Mouse (Mus musculus): ENCODE measurements around the gene Myo1e. TPM values are rescaled to one million over a fixed set of nuclear protein-coding genes. Genes with fewer than 3 reads are reported as not detected.
A peak's percentile ranks its signal among the peaks of the same experiment; 100 is the strongest.

Gene Myo1e
- polyA plus RNA-seq, 1 experiment from 2014 or later = 5.1 TPM

- Histone ChIP-seq H3K9me3 (replicated peaks; ENCODE audit: control insufficient read depth, low read length) (no peaks in the 10 kb centered on the region), H3K27ac (ENCODE audit: low read length) (no peak overlapping the region), H3K36me3 (ENCODE audit: control insufficient read depth, insufficient read depth) (no peaks in the 10 kb centered on the region), H3K9ac (ENCODE audit: low read depth, low read length) (no peak overlapping the region), H3K4me1 (ENCODE audit: control insufficient read depth, low read depth, low read length) (no peaks in the 10 kb centered on the region), H3K27me3 (ENCODE audit: control insufficient read depth, insufficient read depth, low read depth, low read length) (no peaks in the 10 kb centered on the region), H3K4me3 (ENCODE audit: low read depth, low read length) (no peak overlapping the region), H3K4me2 (ENCODE audit: low read depth, low read length) (no peak overlapping the region)
- ATAC-seq (ENCODE audit: low read depth) = no peak
- WGBS (ENCODE audit: insufficient replicate concordance) = 65% methylated on average over 11 of the region's 11 CpGs
Measured at GRCm38 (mm10) chr9:70194622-70195021, 12.5 kb upstream of the Myo1e start.

- H3K9me3 ChIP-seq (replicated peaks; ENCODE audit: control insufficient read depth, low read length) = no peaks in the 10 kb centered on the region
- no peak for ATAC-seq (ENCODE audit: low read depth)
- H3K36me3 ChIP-seq (ENCODE audit: control insufficient read depth, insufficient read depth) = no peaks in the 10 kb centered on the region
- H3K4me2 ChIP-seq (ENCODE audit: low read depth, low read length) = no peak overlapping the region
- H3K27me3 ChIP-seq (ENCODE audit: control insufficient read depth, insufficient read depth, low read depth, low read length) = no peaks in the 10 kb centered on the region
- no peak overlapping the region for H3K9ac ChIP-seq (ENCODE audit: low read depth, low read length)
- H3K27ac ChIP-seq (ENCODE audit: low read length) = no peak overlapping the region
- no peaks in the 10 kb centered on the region for H3K4me1 ChIP-seq (ENCODE audit: control insufficient read depth, low read depth, low read length)
- 64% methylated on average over 15 of the region's 15 CpGs for WGBS (ENCODE audit: insufficient replicate concordance)
- no peak overlapping the region for H3K4me3 ChIP-seq (ENCODE audit: low read depth, low read length)
Measured at GRCm38 (mm10) chr9:70196956-70197659, 10.0 kb upstream of the Myo1e start.

GRCm38 (mm10) chr9:70197992-70198391 lies 9.2 kb upstream of the Myo1e start:
- no peaks in the 10 kb centered on the region for H3K4me1 ChIP-seq (ENCODE audit: control insufficient read depth, low read depth, low read length)
- H3K4me3 ChIP-seq (ENCODE audit: low read depth, low read length) = no peak overlapping the region
- 76% methylated on average over 8 of the region's 8 CpGs for WGBS (ENCODE audit: insufficient replicate concordance)
- no peaks in the 10 kb centered on the region for H3K27me3 ChIP-seq (ENCODE audit: control insufficient read depth, insufficient read depth, low read depth, low read length)
- no peak for ATAC-seq (ENCODE audit: low read depth)
- no peak overlapping the region for H3K27ac ChIP-seq (ENCODE audit: low read length)
- H3K9me3 ChIP-seq (replicated peaks; ENCODE audit: control insufficient read depth, low read length) = no peaks in the 10 kb centered on the region
- H3K4me2 ChIP-seq (ENCODE audit: low read depth, low read length) = no peak overlapping the region
- H3K36me3 ChIP-seq (ENCODE audit: control insufficient read depth, insufficient read depth) = no peaks in the 10 kb centered on the region
- H3K9ac ChIP-seq (ENCODE audit: low read depth, low read length) = no peak overlapping the region

- H3K9me3 ChIP-seq (replicated peaks; ENCODE audit: control insufficient read depth, low read length) = no peaks in the 10 kb centered on the region
- no peak for ATAC-seq (ENCODE audit: low read depth)
- peaks cover 19% of the 10 kb centered on the region for H3K27me3 ChIP-seq (ENCODE audit: control insufficient read depth, insufficient read depth, low read depth, low read length)
- no peaks in the 10 kb centered on the region for H3K4me1 ChIP-seq (ENCODE audit: control insufficient read depth, low read depth, low read length)
- 44% methylated on average over 5 of the region's 5 CpGs for WGBS (ENCODE audit: insufficient replicate concordance)
- no peak overlapping the region for H3K4me2 ChIP-seq (ENCODE audit: low read depth, low read length)
- no peak overlapping the region for H3K27ac ChIP-seq (ENCODE audit: low read length)
- H3K36me3 ChIP-seq (ENCODE audit: control insufficient read depth, insufficient read depth) = no peaks in the 10 kb centered on the region
- no peak overlapping the region for H3K9ac ChIP-seq (ENCODE audit: low read depth, low read length)
- no peak overlapping the region for H3K4me3 ChIP-seq (ENCODE audit: low read depth, low read length)
Measured at GRCm38 (mm10) chr9:70202753-70203152, 4.4 kb upstream of the Myo1e start.

- WGBS (ENCODE audit: insufficient replicate concordance) = 53% methylated on average over 15 of the region's 15 CpGs
- peaks cover 26% of the 10 kb centered on the region for H3K27me3 ChIP-seq (ENCODE audit: control insufficient read depth, insufficient read depth, low read depth, low read length)
- no peak for ATAC-seq (ENCODE audit: low read depth)
- no peaks in the 10 kb centered on the region for H3K9me3 ChIP-seq (replicated peaks; ENCODE audit: control insufficient read depth, low read length)
- H3K27ac ChIP-seq (ENCODE audit: low read length) = no peak overlapping the region
- no peak overlapping the region for H3K9ac ChIP-seq (ENCODE audit: low read depth, low read length)
- no peaks in the 10 kb centered on the region for H3K4me1 ChIP-seq (ENCODE audit: control insufficient read depth, low read depth, low read length)
- H3K4me3 ChIP-seq (ENCODE audit: low read depth, low read length) = no peak overlapping the region
- H3K4me2 ChIP-seq (ENCODE audit: low read depth, low read length) = no peak overlapping the region
- no peaks in the 10 kb centered on the region for H3K36me3 ChIP-seq (ENCODE audit: control insufficient read depth, insufficient read depth)
Measured at GRCm38 (mm10) chr9:70203267-70204076, 3.7 kb upstream of the Myo1e start.

- peaks cover 31% of the 10 kb centered on the region for H3K27me3 ChIP-seq (ENCODE audit: control insufficient read depth, insufficient read depth, low read depth, low read length)
- no peaks in the 10 kb centered on the region for H3K9me3 ChIP-seq (replicated peaks; ENCODE audit: control insufficient read depth, low read length)
- H3K9ac ChIP-seq (ENCODE audit: low read depth, low read length) = peak overlapping the region; percentile 12
- H3K4me2 ChIP-seq (ENCODE audit: low read depth, low read length) = peak overlapping the region; percentile 48
- H3K4me1 ChIP-seq (ENCODE audit: control insufficient read depth, low read depth, low read length) = no peaks in the 10 kb centered on the region
- WGBS (ENCODE audit: insufficient replicate concordance) = 2% methylated on average over 25 of the region's 26 CpGs
- peak overlapping the region; percentile 56 for H3K4me3 ChIP-seq (ENCODE audit: low read depth, low read length)
- no peaks in the 10 kb centered on the region for H3K36me3 ChIP-seq (ENCODE audit: control insufficient read depth, insufficient read depth)
- peak; percentile 28 for ATAC-seq (ENCODE audit: low read depth)
- no peak overlapping the region for H3K27ac ChIP-seq (ENCODE audit: low read length)
Measured at GRCm38 (mm10) chr9:70207981-70208521, 901 bp downstream of the Myo1e start.

GRCm38 (mm10) chr9:70208751-70209150 lies 1.6 kb downstream of the Myo1e start:
- Histone ChIP-seq H3K4me1 (ENCODE audit: control insufficient read depth, low read depth, low read length) (no peaks in the 10 kb centered on the region), H3K4me3 (ENCODE audit: low read depth, low read length) (peak overlapping the region; percentile 56), H3K9ac (ENCODE audit: low read depth, low read length) (no peak overlapping the region), H3K27ac (ENCODE audit: low read length) (no peak overlapping the region), H3K27me3 (ENCODE audit: control insufficient read depth, insufficient read depth, low read depth, low read length) (peaks cover 31% of the 10 kb centered on the region), H3K36me3 (ENCODE audit: control insufficient read depth, insufficient read depth) (no peaks in the 10 kb centered on the region), H3K4me2 (ENCODE audit: low read depth, low read length) (peak overlapping the region; percentile 48), H3K9me3 (replicated peaks; ENCODE audit: control insufficient read depth, low read length) (no peaks in the 10 kb centered on the region)
- no peak for ATAC-seq (ENCODE audit: low read depth)
- 14% methylated on average over 12 of the region's 12 CpGs for WGBS (ENCODE audit: insufficient replicate concordance)

GRCm38 (mm10) chr9:70209296-70210049 lies 2.3 kb downstream of the Myo1e start:
- Histone ChIP-seq H3K9ac (ENCODE audit: low read depth, low read length) (no peak overlapping the region), H3K27me3 (ENCODE audit: control insufficient read depth, insufficient read depth, low read depth, low read length) (peaks cover 31% of the 10 kb centered on the region), H3K36me3 (ENCODE audit: control insufficient read depth, insufficient read depth) (no peaks in the 10 kb centered on the region), H3K4me1 (ENCODE audit: control insufficient read depth, low read depth, low read length) (no peaks in the 10 kb centered on the region), H3K4me2 (ENCODE audit: low read depth, low read length) (no peak overlapping the region), H3K9me3 (replicated peaks; ENCODE audit: control insufficient read depth, low read length) (no peaks in the 10 kb centered on the region), H3K27ac (ENCODE audit: low read length) (no peak overlapping the region), H3K4me3 (ENCODE audit: low read depth, low read length) (no peak overlapping the region)
- 54% methylated on average over 8 of the region's 8 CpGs for WGBS (ENCODE audit: insufficient replicate concordance)
- no peak for ATAC-seq (ENCODE audit: low read depth)
